Mouse (Mus musculus): ENCODE measurements at regions not wholly inside any gene's neighbourhood (a gene's known extent, or its start where the extent isn't known, plus 50 kb on each side); places are given as distances from the start of the nearest gene placed in this dataset.

DNA sequence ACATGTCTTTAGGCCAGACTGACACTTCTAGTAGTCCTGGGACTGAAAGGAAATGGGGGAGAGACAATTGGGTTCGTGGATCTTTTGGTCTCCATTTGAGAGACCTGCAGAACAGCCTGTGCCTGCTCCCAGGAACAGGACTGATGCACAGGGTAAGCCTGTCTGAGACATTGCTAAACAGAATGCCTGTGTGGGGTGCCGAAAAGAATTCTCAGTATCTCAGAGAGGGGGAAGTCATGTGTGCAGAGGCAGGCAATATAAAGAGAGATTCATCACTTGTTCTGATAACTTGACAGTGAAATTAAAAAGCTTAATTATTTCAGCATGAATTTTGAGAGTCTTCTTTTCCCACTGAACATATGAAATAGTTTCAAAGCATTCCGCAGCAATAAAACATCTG is 268.7 kb downstream of the Rnf144a start:
- TF ChIP-seq POLR2A (IDR thresholded peaks at IDR 0.05; ENCODE audit: insufficient read depth, low read depth, low read length) (no peak), CTCF (IDR thresholded peaks at IDR 0.05) (no peak), EP300 (IDR thresholded peaks at IDR 0.05; ENCODE audit: insufficient read depth, low read depth, low read length) (no peak)
